ENCODE assay signal across 8 mouse cellular contexts in genomic region chr15:60822803-60823619, GRCm38 (mm10). TPM values are rescaled to one million over a fixed set of nuclear protein-coding genes. Genes with fewer than 3 reads are reported as not detected.
A peak's percentile ranks its signal among the peaks of the same experiment; 100 is the strongest.
DNase-seq lines count a peak whose midpoint lies in the region; ATAC-seq lines count a peak whose summit lies in the region.

No protein-coding gene starts in this region.

- peak overlapping the region; percentile 70 for H3K4me3 ChIP-seq in intestine, embryonic 14.5 days (ENCODE audit: low read depth, low read length)

- ATAC-seq in intestine, embryonic 14.5 days (replicated peaks; ENCODE audit: low FRiP score, low TSS enrichment, low read depth) = peak; percentile 57
- peak; percentile 67 for ATAC-seq in megakaryocyte progenitor cell, adult 5-6 weeks (replicated peaks; ENCODE audit: poor library complexity)

- peak overlapping the region; percentile 100 for H3K4me2 ChIP-seq in intestine, embryonic 14.5 days (ENCODE audit: low read length)

- intact Hi-C loops in left cerebral cortex, postnatal 14 days (cut with DNase I) = loop anchor here (2.0 to 10.0 kb wide), 4 partner anchors 198 to 918 kb away; no protein-coding TSS in a partner anchor

- peak; percentile 83 to 94 for DNase-seq in adrenal gland, adult (ENCODE audit: inconsistent age in 2 of 2, low spot score in 1 of 2)
- DNase-seq in embryo, embryonic 10 days (ENCODE audit: low spot score) = peak; percentile 85
- DNase-seq in gastrocnemius, postnatal 25 days = peak; percentile 60
- DNase-seq in intestine, embryonic 14.5 days (ENCODE audit: low spot score) = peak; percentile 91
- DNase-seq in left cerebral cortex, postnatal 14 days (ENCODE audit: low spot score in 2 of 2) = peak; percentile 77 to 78
- DNase-seq in right cerebral cortex, postnatal 10 days (ENCODE audit: low spot score in 2 of 2) = peak; percentile 88 to 90
- peak; percentile 67 for DNase-seq in urinary bladder, postnatal 14 days (ENCODE audit: low spot score)

- H3K27me3 ChIP-seq in intestine, embryonic 14.5 days (replicated peaks; ENCODE audit: control insufficient read depth, insufficient read depth, low read length) = no peaks in the 10 kb centered on the region

- peak overlapping the region; percentile 78 for H3K9ac ChIP-seq in intestine, embryonic 14.5 days (ENCODE audit: low read length)

- peaks cover 5% of the 10 kb centered on the region; the same call in 1 of the 2 replicates for H3K4me1 ChIP-seq in intestine, embryonic 14.5 days (replicated peaks; ENCODE audit: control insufficient read depth, insufficient read depth, low read length)

- no peaks in the 10 kb centered on the region for H3K9me3 ChIP-seq in intestine, embryonic 14.5 days (ENCODE audit: control insufficient read depth, low read length)

- peak overlapping the region; percentile 86 for H3K27ac ChIP-seq in intestine, embryonic 14.5 days (ENCODE audit: low read depth)

- no peaks in the 10 kb centered on the region; the same call in 1 of the 2 replicates for H3K36me3 ChIP-seq in intestine, embryonic 14.5 days (ENCODE audit: control insufficient read depth, insufficient read depth, low read length)

- WGBS in intestine, embryonic 14.5 days = under 1% methylated on average over 68 of the region's 68 CpGs

RNA-seq across cellular contexts. Expression of gene Fam84b, which starts 30.6 kb away (rescaled TPM):
- 1 to 10 TPM; 2.1 to 2.8 TPM for total RNA-seq in gastrocnemius, postnatal 25 days (2021)
- 24.6 and 26.2 TPM in 2 replicates for polyA plus RNA-seq in intestine, embryonic 14.5 days (2014; fragmentation: Nextera tagmentation; extraction: Ambion mirVana)
- total RNA-seq in left cerebral cortex, postnatal 14 days (2021) = 10 to 100 TPM; 11.7 to 12.0 TPM
- 7.3 and 10.3 TPM in 2 replicates for total RNA-seq in megakaryocyte progenitor cell, adult 5-6 weeks (2015)
- total RNA-seq in megakaryocyte progenitor cell, adult 5-6 weeks (2017) = 7.5 and 9.2 TPM in 2 replicates

Comparison
In these comparisons a context has a peak if more than half of its experiments do, and no peak if none do; other contexts are left out.
1. Peak in every context shown above with its lines: DNase-seq, ATAC-seq, H3K4me3 ChIP-seq and H3K27ac ChIP-seq.